Mouse (Mus musculus) embryonic fibroblast, embryonic 13.5 days (primary cell): ENCODE measurements around the gene Nacc2. TPM values are rescaled to one million over a fixed set of nuclear protein-coding genes. Genes with fewer than 3 reads are reported as not detected.

ENCODE experiments used
- H3K27ac ChIP-seq: 2 replicates; pipeline ENCODE4 v1.5.1; 2012; ENCODE audit warnings: low read length, control low read depth, inconsistent platforms; ENCODE audit not compliant: insufficient read depth
- H3K4me1 ChIP-seq: 2 replicates; pipeline ENCODE4 v1.6.1; 2011; ENCODE audit warnings: low read length; ENCODE audit not compliant: control insufficient read depth, insufficient read depth
- H3K4me3 ChIP-seq: 2 replicates; pipeline ENCODE4 v1.5.1; 2011; ENCODE audit warnings: mild to moderate bottlenecking, control low read depth, low read length; ENCODE audit not compliant: insufficient read depth
- CTCF ChIP-seq: IDR thresholded peaks from 2 replicates; pipeline ENCODE4 v1.5.1; 2011; ENCODE audit warnings: mild to moderate bottlenecking, control low read depth, low read length, moderate library complexity, borderline replicate concordance; ENCODE audit not compliant: insufficient read depth
- POLR2A ChIP-seq: IDR thresholded peaks from 2 replicates; pipeline ENCODE4 v1.6.1; 2011; ENCODE audit warnings: low read depth, mild to moderate bottlenecking, control low read depth, low read length, moderate library complexity
- polyA plus RNA-seq: library from polyadenylated mRNA; stranded (reverse); fragments of >200 nt; gene quantifications from 2 replicates; pipeline ENCODE4 v1.2.4, GENCODE M21; 2011; ENCODE audit warnings: low read depth; ENCODE audit not compliant: missing spikeins, insufficient read length

Gene Nacc2
- polyA plus RNA-seq, 1 experiment: 21.1 TPM

- no peak overlapping the region for H3K27ac ChIP-seq
- H3K4me3 ChIP-seq: no peak overlapping the region
- no peaks in the 10 kb centered on the region for H3K4me1 ChIP-seq
- TF ChIP-seq CTCF (no peak), POLR2A (no peak)
These were observed 16.0 kb downstream of the Nacc2 start for GRCm38 (mm10) chr2:26107011-26107410.

DNA sequence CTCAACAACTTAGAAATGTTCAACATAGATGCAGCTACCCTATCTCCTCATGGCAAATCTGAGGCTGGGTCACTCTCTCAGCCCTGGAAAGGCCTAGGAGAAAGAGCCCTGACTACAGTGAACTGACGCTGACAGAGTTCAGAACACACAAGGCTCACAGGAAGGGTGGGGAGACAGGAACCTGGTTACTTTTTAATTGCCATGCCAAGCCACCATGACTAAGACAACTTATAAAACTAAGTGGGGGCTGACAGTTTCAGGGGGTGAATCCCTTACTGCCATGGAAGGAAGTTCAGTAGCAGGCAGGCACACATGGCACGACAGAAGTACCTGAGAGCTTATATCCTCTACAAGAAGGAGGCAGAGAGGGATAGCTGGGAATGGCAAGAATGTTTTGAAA is 16.8 kb downstream of the Nacc2 start:
- TF ChIP-seq CTCF: no peak
- TF ChIP-seq POLR2A: no peak
- Histone ChIP-seq H3K4me1 (no peaks in the 10 kb centered on the region), H3K4me3 (no peak overlapping the region), H3K27ac (no peak overlapping the region)

DNA sequence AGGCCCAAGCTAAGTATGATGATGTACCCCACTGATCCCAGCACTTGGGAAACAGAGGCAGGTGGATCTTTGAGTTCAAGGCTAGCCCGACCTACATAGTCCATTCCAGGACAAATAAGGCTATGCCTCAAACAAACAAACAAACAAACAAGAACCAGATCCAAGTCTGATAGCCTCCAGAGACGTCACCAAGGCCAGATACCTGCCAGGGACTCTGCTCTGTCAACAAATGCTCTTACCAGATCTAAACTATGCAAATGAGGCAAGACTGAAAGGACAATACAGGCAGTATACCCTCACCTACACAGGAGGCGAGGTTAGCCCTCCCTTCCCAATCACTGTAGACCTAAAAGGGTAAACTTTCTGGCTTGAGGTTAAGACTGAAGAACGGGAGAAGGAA is 22.7 kb downstream of the Nacc2 start:
- TF ChIP-seq POLR2A (no peak), CTCF (no peak)
- no peak overlapping the region for H3K27ac ChIP-seq
- H3K4me3 ChIP-seq: no peak overlapping the region
- H3K4me1 ChIP-seq: no peaks in the 10 kb centered on the region

DNA sequence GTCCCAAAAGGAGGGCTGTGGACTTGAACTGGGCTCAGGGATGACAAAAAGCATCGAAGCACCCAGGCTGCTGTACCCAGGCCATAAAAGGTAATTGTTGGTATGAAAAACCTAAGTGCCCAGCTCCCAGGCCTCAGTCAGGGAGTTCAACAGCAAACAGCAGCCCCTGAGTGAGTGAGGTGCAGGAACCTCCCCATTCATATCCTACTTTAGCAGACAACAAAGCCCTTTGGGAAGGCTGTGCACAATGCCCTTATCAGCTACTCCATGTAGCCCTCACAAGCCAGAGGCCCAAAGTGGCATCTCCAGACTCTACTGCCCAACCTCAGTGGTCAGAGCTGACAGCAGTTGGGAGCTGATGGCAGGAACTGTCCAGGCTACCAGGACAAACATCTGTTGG is 23.2 kb downstream of the Nacc2 start:
- Histone ChIP-seq H3K27ac (no peak overlapping the region), H3K4me3 (no peak overlapping the region), H3K4me1 (no peaks in the 10 kb centered on the region)
- no peak for TF ChIP-seq CTCF
- TF ChIP-seq POLR2A: no peak

- no peaks in the 10 kb centered on the region for H3K4me1 ChIP-seq
- no peak for TF ChIP-seq POLR2A
- no peak for TF ChIP-seq CTCF
- H3K4me3 ChIP-seq: no peak overlapping the region
- no peak overlapping the region for H3K27ac ChIP-seq
These were observed 23.8 kb downstream of the Nacc2 start for GRCm38 (mm10) chr2:26099260-26099659.

DNA sequence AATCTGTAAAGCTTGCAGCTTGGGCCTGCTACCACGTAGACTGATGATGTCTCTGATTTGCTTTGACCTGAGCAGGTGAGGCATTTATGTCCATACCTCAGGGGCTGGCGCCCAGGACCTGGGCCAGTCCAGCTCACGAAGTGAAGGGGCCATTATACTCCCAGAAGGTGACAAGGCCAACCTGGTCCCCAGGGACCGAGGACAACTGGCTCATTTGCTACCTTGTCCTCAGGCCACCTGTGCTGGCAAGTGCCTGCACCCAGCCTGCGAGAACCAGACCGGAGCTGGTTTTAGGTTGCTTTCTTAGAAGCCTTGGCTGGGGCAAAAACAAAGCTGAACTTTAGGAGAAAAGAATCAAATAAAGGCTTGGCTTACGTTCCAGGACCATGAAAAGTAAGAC is 29.1 kb downstream of the Nacc2 start:
- no peak overlapping the region for H3K4me3 ChIP-seq
- no peaks in the 10 kb centered on the region for H3K4me1 ChIP-seq
- TF ChIP-seq CTCF (no peak), POLR2A (no peak)
- H3K27ac ChIP-seq: no peak overlapping the region

DNA sequence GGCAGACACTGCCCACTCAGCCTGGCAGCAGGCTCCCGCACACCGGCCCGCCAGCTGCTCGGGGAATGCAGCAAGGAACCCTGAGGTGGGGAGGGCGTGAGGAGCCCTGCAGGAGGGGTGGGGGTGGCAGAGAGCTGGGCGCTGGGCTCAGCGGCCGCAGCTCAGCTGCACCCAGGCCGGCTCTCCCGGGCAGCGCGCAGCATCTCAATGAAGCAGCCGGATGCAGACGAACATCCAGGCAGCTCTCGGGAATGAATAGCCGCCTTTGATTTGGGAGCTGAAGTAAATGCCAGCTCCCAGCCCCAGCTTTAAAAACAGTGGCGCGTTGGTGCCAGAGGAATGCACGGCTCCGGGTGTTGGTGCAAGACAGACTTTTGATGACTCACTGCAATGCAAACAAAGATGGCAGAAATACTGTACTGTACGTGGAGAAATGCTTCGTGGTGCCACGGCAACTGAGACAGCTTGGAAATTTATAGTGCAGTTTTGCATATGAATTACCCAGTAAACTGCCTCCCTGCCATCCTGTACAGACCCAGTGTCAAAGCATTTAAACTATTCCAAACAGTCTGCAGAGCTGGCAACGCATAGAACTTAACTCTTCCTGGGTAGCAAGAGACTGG is 31.1 kb downstream of the Nacc2 start:
- TF ChIP-seq POLR2A (peak; percentile 34; the same call in 1 of the 2 replicates), CTCF (no peak)
- H3K4me3 ChIP-seq: peak overlapping the region; percentile 41
- no peaks in the 10 kb centered on the region for H3K4me1 ChIP-seq
- H3K27ac ChIP-seq: peak overlapping the region; percentile 69; the same call in 1 of the 2 replicates

DNA sequence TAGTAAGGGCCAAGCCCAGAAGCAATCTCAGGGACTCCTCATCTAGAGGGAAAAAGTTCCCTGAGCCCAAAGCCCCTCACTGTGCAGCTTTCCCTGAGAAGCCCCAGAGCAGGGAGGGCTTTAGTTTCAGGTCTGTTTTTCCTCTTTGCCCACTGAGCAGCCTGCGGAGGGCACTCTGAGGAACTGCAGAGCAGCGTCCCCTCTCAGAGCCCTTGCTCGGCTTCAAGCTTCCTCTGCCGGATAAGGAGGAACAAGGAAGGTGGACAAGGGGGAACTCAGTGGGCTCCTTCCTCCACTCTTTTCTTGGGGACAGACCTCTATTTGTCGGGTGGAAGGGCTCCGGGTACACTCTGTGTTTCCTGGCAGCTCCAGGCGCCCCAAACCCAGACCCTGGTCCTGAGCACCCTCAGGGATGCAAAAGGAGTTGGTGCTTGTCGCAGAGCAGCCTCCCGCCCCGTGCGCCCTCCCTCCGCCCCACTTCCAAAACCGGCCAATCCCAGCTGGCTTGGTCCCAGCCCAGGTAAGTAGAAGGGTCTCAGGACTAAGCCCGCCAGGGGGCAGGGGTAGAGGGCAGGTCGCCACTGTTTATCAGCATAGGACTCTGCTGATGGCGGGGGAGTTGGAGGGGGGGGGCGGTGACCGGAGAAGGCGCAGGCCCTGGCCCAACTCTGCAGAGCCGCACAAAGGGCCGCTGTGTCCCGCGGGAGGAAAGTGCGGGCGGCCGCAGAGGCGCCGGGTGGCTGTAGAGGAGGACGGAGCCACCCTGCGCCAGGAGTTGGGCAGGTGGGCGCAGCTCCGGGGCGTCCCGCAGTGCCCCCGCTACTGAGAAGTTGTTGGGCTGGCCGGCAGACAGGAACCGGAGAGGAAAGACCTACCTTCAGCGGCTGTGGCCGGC is 31.9 kb downstream of the Nacc2 start:
- TF ChIP-seq CTCF (no peak), POLR2A (no peak)
- H3K4me1 ChIP-seq: no peaks in the 10 kb centered on the region
- H3K27ac ChIP-seq: peak overlapping the region; percentile 69; the same call in 1 of the 2 replicates
- H3K4me3 ChIP-seq: peak overlapping the region; percentile 41

- Histone ChIP-seq H3K4me1 (no peaks in the 10 kb centered on the region), H3K27ac (no peak overlapping the region), H3K4me3 (no peak overlapping the region)
- TF ChIP-seq CTCF: no peak
- TF ChIP-seq POLR2A: no peak
These were observed 34.0 kb downstream of the Nacc2 start for GRCm38 (mm10) chr2:26089005-26089404.

GRCm38 (mm10) chr2:26086926-26087600 is 36.0 kb downstream of the Nacc2 start:
- TF ChIP-seq POLR2A (no peak), CTCF (no peak)
- Histone ChIP-seq H3K27ac (no peak overlapping the region), H3K4me3 (no peak overlapping the region), H3K4me1 (no peaks in the 10 kb centered on the region; the same call in 1 of the 2 replicates)
